Mouse (Mus musculus) adrenal gland, adult 2 months (tissue): ENCODE measurements at regions not wholly inside any gene's neighbourhood (a gene's known extent, or its start where the extent isn't known, plus 50 kb on each side); places are given as distances from the start of the nearest gene placed in this dataset.

Experiments
- DNase-seq: peaks from one replicate; pipeline ENCODE4 v3.0.0; 2021

GRCm38 (mm10) chr1:90454263-90454662 lies 148.5 kb upstream of the Cops8 start:
- no peak for DNase-seq

GRCm38 (mm10) chr1:90457396-90457795 lies 145.4 kb upstream of the Cops8 start:
- no peak for DNase-seq

- no peak for DNase-seq
Observed at GRCm38 (mm10) chr1:90458176-90458575, 144.6 kb upstream of the Cops8 start.

GRCm38 (mm10) chr1:90461699-90462098 lies 141.1 kb upstream of the Cops8 start:
- DNase-seq: no peak

GRCm38 (mm10) chr1:90463302-90463701 lies 139.5 kb upstream of the Cops8 start:
- DNase-seq: no peak

- DNase-seq: no peak
Observed at GRCm38 (mm10) chr1:90467646-90468045, 135.1 kb upstream of the Cops8 start.

GRCm38 (mm10) chr1:90470996-90471395 lies 131.8 kb upstream of the Cops8 start:
- no peak for DNase-seq

- no peak for DNase-seq
Observed at GRCm38 (mm10) chr1:90471806-90472205, 131.0 kb upstream of the Cops8 start.

- DNase-seq: no peak
Observed at GRCm38 (mm10) chr1:90475060-90475813, 127.5 kb upstream of the Cops8 start.

GRCm38 (mm10) chr1:90476556-90477243 lies 126.1 kb upstream of the Cops8 start:
- DNase-seq: no peak

GRCm38 (mm10) chr1:90478839-90479238 lies 123.9 kb upstream of the Cops8 start:
- no peak for DNase-seq

GRCm38 (mm10) chr1:90481247-90481646 lies 121.5 kb upstream of the Cops8 start:
- DNase-seq: no peak

- no peak for DNase-seq
Observed at GRCm38 (mm10) chr1:90481708-90482107, 121.1 kb upstream of the Cops8 start.

GRCm38 (mm10) chr1:90486349-90486839 lies 116.4 kb upstream of the Cops8 start:
- DNase-seq: no peak

GRCm38 (mm10) chr1:90487886-90488285 lies 114.9 kb upstream of the Cops8 start:
- DNase-seq: no peak

GRCm38 (mm10) chr1:90488991-90489390 lies 113.8 kb upstream of the Cops8 start:
- no peak for DNase-seq

GRCm38 (mm10) chr1:90490335-90490734 lies 112.4 kb upstream of the Cops8 start:
- DNase-seq: no peak

GRCm38 (mm10) chr1:90493481-90493880 lies 109.3 kb upstream of the Cops8 start:
- DNase-seq: no peak

- DNase-seq: no peak
Observed at GRCm38 (mm10) chr1:90495174-90495573, 107.6 kb upstream of the Cops8 start.

- DNase-seq: peak; percentile 69
Observed at GRCm38 (mm10) chr1:90497568-90497967, 105.2 kb upstream of the Cops8 start.

- DNase-seq: no peak
Observed at GRCm38 (mm10) chr1:90501373-90501772, 101.4 kb upstream of the Cops8 start.

GRCm38 (mm10) chr1:90502371-90502770 lies 100.4 kb upstream of the Cops8 start:
- no peak for DNase-seq

GRCm38 (mm10) chr1:90502771-90503540 lies 99.8 kb upstream of the Cops8 start:
- peak; percentile 18 for DNase-seq
